Mouse (Mus musculus) ES-Bruce4 (cell line): Measurements from ENCODE around the gene Ly6g6f.

Source experiments
- EP300 ChIP-seq: IDR thresholded peaks from 2 replicates; pipeline ENCODE4 v1.6.1; 2011; ENCODE audit warnings: low read depth, low read length; ENCODE audit not compliant: insufficient read depth
- POLR2A ChIP-seq: IDR thresholded peaks from one replicate; pipeline ENCODE4 v1.8.1; 2011; ENCODE audit warnings: low read length; ENCODE audit not compliant: insufficient read depth

- TF ChIP-seq POLR2A (no peak), EP300 (no peak)
These were observed 5.6 kb downstream of the Ly6g6f start for GRCm38 (mm10) chr17:35079778-35080177.
